Mouse (Mus musculus) bone marrow macrophage, adult 2 months (primary cell): Measurements from ENCODE around the gene Fam69b.

ENCODE experiments used
- CTCF ChIP-seq: IDR thresholded peaks from 2 replicates; pipeline ENCODE4 v1.5.1; 2012; ENCODE audit warnings: low read depth, mild to moderate bottlenecking, low read length, moderate library complexity
- POLR2A ChIP-seq: IDR thresholded peaks from 2 replicates; pipeline ENCODE4 v1.6.1; 2012; ENCODE audit warnings: mild to moderate bottlenecking, low read depth, low read length, borderline replicate concordance

- no peak for TF ChIP-seq CTCF
- no peak for TF ChIP-seq POLR2A
Observed at GRCm38 (mm10) chr2:26579714-26580113, 48.5 kb upstream of the Fam69b start, which contains the start of gene Egfl7.
